Mouse (Mus musculus): Measurements from ENCODE around the gene Ube2a.

Gene Ube2a

DNA sequence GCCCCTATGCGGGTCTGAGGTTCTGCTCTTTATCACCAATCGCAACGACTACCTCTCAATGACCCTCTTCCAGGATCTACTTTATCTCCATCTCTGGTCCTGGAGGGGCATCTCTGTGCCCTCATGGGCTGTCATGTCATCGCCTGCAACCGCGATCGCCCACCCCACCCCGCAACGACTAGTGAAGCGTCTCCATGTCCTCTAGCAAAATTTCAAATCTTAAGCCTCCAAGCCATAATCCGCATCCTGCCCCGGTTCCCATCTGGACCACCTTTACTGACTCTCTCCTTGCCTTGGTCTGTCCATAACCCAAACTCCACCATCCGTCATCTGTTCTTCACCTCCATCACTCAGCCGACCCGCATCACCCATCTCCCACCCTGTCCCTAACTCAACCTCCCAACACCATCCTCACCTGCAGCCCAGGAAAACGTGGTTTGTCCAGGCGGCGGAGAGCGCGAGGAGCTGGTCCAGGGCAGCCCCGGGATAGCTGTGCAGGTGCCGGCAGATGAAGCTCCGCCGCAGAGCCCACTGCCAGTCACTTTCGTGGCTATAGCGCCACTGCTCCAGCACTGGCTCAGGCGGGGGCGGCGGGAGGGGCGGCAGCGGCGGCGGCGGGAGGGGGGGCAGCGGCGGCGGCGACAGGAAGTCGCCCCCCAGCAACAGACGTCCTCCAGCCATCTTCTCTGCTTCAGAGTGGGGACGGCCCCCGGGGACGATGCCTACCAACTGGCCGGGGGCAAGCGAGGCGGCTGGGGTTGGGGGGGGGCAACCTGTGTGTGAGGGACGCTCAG, 28.8 kb downstream of the Ube2a start, which contains the start of gene Nkrf:
Gene Nkrf, minus strand, starts transcription at position 579 of the 794 bp plus-strand sequence.
- peak; percentile 57 to 64 for DNase-seq

DNA sequence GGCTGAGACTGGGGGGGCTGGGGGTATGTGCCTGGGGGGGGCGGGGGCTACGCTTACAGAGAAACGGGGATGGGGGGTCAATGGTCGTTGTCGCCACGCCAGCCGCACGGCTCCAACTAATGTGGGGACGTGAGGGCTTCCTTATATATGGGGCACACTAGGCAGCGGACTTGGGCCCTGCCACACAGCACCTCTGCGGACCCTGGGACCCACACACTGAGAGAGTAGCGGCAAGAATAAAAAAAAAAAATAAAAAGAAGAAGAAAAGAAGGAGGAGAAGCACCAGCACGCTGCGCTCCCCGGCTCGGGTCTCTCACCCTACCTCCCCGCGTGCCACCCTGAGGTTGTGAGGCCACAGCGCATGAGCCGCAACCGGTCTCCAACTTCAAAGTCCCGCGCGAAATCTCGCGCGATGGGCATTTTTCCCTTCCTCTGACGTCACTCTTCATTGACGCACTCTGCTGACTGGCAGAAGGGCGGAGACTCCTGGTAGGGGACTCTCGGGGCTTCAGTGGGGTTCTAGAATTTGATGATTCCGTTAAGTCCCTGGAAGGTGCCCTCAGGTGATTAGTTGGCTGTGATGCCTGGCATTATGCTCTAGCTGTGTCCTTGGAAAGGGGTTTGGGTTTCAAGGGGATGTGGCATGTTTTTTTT, 29.5 kb downstream of the Ube2a start:
- peak; percentile 93 to 95 for DNase-seq

DNA sequence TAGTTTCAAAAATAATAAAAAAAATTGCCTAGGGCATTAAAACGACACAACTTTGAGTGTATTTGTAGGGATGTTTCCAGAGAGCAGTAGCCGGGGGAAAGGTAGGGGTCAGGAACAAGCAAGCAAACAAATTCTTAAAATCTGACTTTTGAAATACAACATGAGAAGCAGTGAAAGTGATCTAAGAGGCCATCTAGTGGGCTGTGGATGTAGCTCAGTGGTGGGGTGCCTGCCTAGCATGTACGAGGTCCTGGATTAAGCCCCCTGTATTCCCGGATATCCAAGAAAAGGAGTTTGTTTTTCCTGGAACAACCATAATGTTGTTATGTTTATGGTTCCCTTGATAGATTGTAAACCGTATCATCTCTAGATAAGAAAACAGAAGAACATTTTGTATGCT, 32.8 kb downstream of the Ube2a start:
- peak; percentile 7 to 9 for DNase-seq

DNA sequence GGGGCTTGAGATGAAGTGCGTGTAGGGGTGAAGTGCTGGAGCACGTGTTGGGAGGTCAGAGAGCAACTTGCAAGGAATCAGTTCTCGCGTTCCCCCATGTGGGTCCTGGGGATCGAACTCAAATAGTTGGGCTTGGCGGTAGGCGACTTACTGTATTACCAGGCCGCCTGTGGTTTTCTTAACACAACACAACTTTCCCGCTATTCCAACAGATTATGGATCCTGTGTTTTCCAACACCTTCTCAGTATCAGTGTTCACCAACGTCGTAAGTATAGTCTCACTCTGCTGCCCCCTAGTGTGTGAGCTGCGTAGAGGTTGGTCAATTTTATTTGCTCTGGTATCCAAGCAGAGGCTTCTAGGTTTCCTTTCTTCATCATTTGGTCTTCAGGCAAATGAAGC, 37.6 kb downstream of the Ube2a start:
- DNase-seq, result peak; percentile 65 to 76

DNA sequence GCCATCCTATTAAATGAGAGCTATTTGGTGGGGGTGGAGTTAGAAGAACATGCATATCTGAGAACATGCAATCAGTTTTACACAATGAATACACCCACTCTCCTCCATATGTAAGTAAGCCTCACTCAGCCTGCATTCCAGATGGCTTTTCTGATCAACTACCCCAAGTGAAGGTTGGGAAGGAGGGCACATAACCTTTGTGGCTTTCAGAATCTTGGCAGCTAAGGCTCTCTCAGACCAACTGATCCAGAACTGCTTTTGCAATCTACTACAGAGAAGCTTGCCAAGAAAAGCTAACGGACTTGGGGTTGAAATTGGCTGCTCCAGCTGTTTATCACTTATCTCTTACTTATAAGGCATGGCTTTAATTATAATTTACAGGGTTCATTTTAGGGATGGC, 44.0 kb downstream of the Ube2a start:
- no peak for DNase-seq

DNA sequence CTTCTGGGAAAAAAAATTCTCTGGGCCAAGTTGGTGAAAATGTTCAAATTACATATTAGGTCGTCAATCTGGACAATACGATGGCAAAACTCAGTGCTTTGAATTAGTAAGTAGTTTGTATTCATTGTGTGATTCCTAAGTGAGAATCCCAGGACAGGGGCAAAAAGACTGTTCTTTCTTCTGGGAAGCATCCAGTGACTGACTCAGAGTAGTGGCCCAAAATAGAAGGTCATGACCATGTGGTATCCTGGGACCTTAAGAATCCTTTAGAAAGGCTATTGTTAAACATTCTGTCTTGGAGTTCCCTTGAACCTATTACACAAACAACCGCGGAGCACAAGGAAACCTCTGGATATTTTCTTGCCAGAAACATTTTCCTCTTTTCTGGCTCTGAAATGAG, 47.6 kb downstream of the Ube2a start:
- no peak for DNase-seq

DNA sequence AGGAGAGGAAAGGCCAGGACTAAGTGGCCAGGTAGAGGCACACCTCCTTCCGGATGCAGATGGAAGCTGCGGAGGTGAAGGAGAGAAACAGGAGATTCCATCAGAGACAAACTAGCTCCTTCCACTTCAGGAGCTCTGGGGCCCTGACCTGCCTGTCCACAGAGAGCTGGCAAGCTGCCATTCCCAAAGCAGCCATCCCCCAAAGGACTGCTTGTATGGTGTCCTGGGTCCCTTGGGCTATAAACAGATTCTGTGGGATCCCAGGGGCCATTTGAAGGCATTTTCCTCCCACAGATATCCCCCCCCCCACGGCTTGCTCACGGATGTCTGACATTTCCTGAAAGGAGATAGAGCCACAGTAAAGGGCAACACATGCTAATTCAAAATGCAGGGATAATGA, 55.1 kb downstream of the Ube2a start:
- no peak for DNase-seq

DNA sequence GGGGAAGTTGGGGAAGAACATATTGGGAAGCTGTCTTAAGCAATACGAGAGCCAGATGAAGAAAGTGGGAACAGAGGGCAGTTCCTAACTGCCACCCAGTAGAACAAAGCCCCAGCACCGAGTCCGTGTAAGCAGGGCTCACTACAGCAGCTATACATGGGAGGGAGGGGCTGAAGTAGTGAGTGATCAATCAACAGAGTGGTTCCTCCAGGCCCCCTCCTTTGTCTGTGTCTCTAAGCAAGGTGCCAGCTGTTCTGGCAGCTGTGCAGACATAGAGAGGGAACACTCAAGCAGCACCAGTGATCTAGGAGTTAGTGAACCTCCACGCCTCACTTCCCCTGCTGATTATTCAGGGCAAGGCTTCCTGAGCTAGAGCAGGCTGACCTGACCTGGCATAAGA, 56.0 kb downstream of the Ube2a start:
- DNase-seq, result no peak

DNA sequence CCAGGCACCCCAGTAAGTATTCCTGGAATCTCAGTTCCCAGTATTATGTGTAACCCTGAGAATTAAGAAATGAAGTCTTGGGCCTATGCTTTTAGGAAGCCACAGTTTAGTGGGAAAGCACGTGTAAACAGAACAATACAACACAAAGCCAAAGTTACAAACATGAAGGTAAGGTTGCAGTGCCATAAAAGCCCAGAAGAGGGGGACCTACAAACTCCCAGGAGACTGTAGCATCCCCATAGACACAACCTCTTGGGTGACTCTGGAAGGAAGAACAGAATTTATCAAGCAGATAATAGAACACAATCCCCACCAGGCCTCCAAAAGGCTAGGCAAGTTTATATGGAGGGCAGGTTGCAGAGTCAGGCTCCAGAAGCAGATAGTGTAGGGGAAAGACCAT, 56.9 kb downstream of the Ube2a start:
- DNase-seq, result no peak
